Mouse (Mus musculus) stomach, embryonic 16.5 days (tissue): ENCODE results near the gene Ccdc97. TPM values are rescaled to one million over a fixed set of nuclear protein-coding genes. Genes with fewer than 3 reads are reported as not detected.
A peak's percentile ranks its signal among the peaks of the same experiment; 100 is the strongest.

Source experiments
- ATAC-seq: fragments of 200-750 bp; cut with Nextera tagmentation; 2 replicates; pipeline ENCODE4 v1.8.0; 2017; ENCODE audit warnings: moderate number of reproducible peaks, moderate TSS enrichment; ENCODE audit not compliant: insufficient read depth, low FRiP score
- H3K27ac ChIP-seq: fragments of 300-500 bp; sonication (generic); 2 replicates; pipeline ENCODE4 v1.5.1; 2014; ENCODE audit warnings: low read length
- H3K27me3 ChIP-seq: fragments of 300-500 bp; sonication (generic); 2 replicates; pipeline ENCODE4 v1.6.1; 2014; ENCODE audit warnings: low read length, control low read depth, mixed read lengths; ENCODE audit not compliant: control insufficient read depth, insufficient read depth
- H3K36me3 ChIP-seq: fragments of 300-500 bp; sonication (generic); 2 replicates; pipeline ENCODE4 v1.6.1; 2014; ENCODE audit warnings: low read length; ENCODE audit not compliant: control insufficient read depth, insufficient read depth
- H3K4me1 ChIP-seq: fragments of 300-500 bp; sonication (generic); 2 replicates; pipeline ENCODE4 v1.6.1; 2014; ENCODE audit warnings: low read length, control low read depth, mixed read lengths; ENCODE audit not compliant: control insufficient read depth, insufficient read depth
- H3K4me2 ChIP-seq: fragments of 300-500 bp; sonication (generic); 2 replicates; pipeline ENCODE4 v1.6.1; 2014; ENCODE audit warnings: low read depth, low read length, mixed read lengths
- H3K4me3 ChIP-seq: fragments of 300-500 bp; sonication (generic); replicated peaks from 2 replicates; pipeline ENCODE4 v1.5.1; 2014; ENCODE audit warnings: mild to moderate bottlenecking, low read length
- H3K9ac ChIP-seq: fragments of 300-500 bp; sonication (generic); 2 replicates; pipeline ENCODE4 v1.6.1; 2014; ENCODE audit warnings: low read length
- H3K9me3 ChIP-seq: fragments of 300-500 bp; sonication (generic); replicated peaks from 2 replicates; pipeline ENCODE4 v1.6.1; 2016; ENCODE audit warnings: low read length, control low read depth; ENCODE audit not compliant: control insufficient read depth
- WGBS: fragments of 180-500 bp; shearing (Covaris S2); extraction: QIAGEN DNeasy Blood & Tissue Kit; methylation state at CpG from one replicate; pipeline ENCODE4 v1.1.7; 2014; 5-methylcytosine and 5-hydroxymethylcytosine counted together
- polyA plus RNA-seq: library from polyadenylated mRNA; unstranded; fragments of >200 nt; fragmentation: Nextera tagmentation; extraction: Ambion mirVana; gene quantifications from 2 replicates; pipeline ENCODE4 v1.2.1, GENCODE M21; 2015

Ccdc97 gene
- polyA plus RNA-seq, 1 experiment from 2014 or later: 19.6 TPM

GRCm38 (mm10) chr7:25680514-25681258 lies 38.2 kb downstream of the Ccdc97 start, which contains the start of gene B9d2:
Gene B9d2 (plus strand): TSS chr7:25680780.
- no peaks in the 10 kb centered on the region for H3K27me3 ChIP-seq
- WGBS: under 1% methylated on average over 46 of the region's 46 CpGs
- H3K4me3 ChIP-seq: peak within 1 kb of the TSS; percentile 65
- peak within 1 kb of the TSS; percentile 71 for H3K4me2 ChIP-seq
- H3K9me3 ChIP-seq: no peaks in the 10 kb centered on the region
- no peaks in the 10 kb centered on the region for H3K36me3 ChIP-seq
- H3K9ac ChIP-seq: peak within 1 kb of the TSS; percentile 75
- peak within 1 kb of the TSS; percentile 92 for H3K27ac ChIP-seq
- ATAC-seq: peak; percentile 95
- peaks cover 17% of the 10 kb centered on the region for H3K4me1 ChIP-seq

GRCm38 (mm10) chr7:25679971-25680370 lies 38.9 kb downstream of the Ccdc97 start:
- Histone ChIP-seq H3K27ac (peak overlapping the region; percentile 92), H3K9me3 (no peaks in the 10 kb centered on the region), H3K4me2 (peak overlapping the region; percentile 71), H3K9ac (peak overlapping the region; percentile 75), H3K27me3 (peaks cover 7% of the 10 kb centered on the region; the same call in 1 of the 2 replicates), H3K4me1 (peaks cover 19% of the 10 kb centered on the region), H3K4me3 (peak overlapping the region; percentile 65), H3K36me3 (no peaks in the 10 kb centered on the region)
- no peak for ATAC-seq
- 6% methylated on average over 6 of the region's 6 CpGs for WGBS

- Histone ChIP-seq H3K27me3 (peaks cover 23% of the 10 kb centered on the region), H3K9ac (no peak overlapping the region)
- WGBS: 89% methylated on average over 7 of the region's 7 CpGs
Observed at GRCm38 (mm10) chr7:25677013-25677412, 41.9 kb downstream of the Ccdc97 start.

GRCm38 (mm10) chr7:25676085-25676781 lies 42.7 kb downstream of the Ccdc97 start:
- H3K27me3 ChIP-seq: peaks cover 23% of the 10 kb centered on the region
- ATAC-seq: no peak; the same call in 1 of the 2 replicates

More at GRCm38 (mm10) chr7:25677013-25677412, 41.9 kb downstream of the Ccdc97 start:
- no peak overlapping the region for H3K4me2 ChIP-seq
- H3K27ac ChIP-seq: no peak overlapping the region
- H3K4me1 ChIP-seq: peaks cover 24% of the 10 kb centered on the region
- H3K9me3 ChIP-seq: no peaks in the 10 kb centered on the region
- no peak overlapping the region for H3K4me3 ChIP-seq
- H3K36me3 ChIP-seq: no peaks in the 10 kb centered on the region
- no peak for ATAC-seq

GRCm38 (mm10) chr7:25675405-25675804 lies 43.5 kb downstream of the Ccdc97 start:
- no peaks in the 10 kb centered on the region for H3K9me3 ChIP-seq
- H3K9ac ChIP-seq: no peak overlapping the region
- no peak overlapping the region for H3K27ac ChIP-seq
- WGBS: 53% methylated on average over 6 of the region's 6 CpGs
- H3K4me1 ChIP-seq: peaks cover 27% of the 10 kb centered on the region
- no peak overlapping the region for H3K4me2 ChIP-seq
- peaks cover 23% of the 10 kb centered on the region for H3K27me3 ChIP-seq
- ATAC-seq: no peak
- H3K36me3 ChIP-seq: no peaks in the 10 kb centered on the region
- no peak overlapping the region for H3K4me3 ChIP-seq

More at GRCm38 (mm10) chr7:25676085-25676781, 42.7 kb downstream of the Ccdc97 start:
- Histone ChIP-seq H3K4me1 (peaks cover 23% of the 10 kb centered on the region), H3K4me2 (no peak overlapping the region), H3K9ac (no peak overlapping the region), H3K4me3 (no peak overlapping the region), H3K27ac (no peak overlapping the region), H3K9me3 (no peaks in the 10 kb centered on the region), H3K36me3 (no peaks in the 10 kb centered on the region)
- 43% methylated on average over 15 of the region's 15 CpGs for WGBS

- Histone ChIP-seq H3K27me3 (peaks cover 23% of the 10 kb centered on the region), H3K36me3 (no peaks in the 10 kb centered on the region), H3K9ac (peak within 1 kb of the TSS; percentile 56), H3K9me3 (no peaks in the 10 kb centered on the region), H3K4me3 (peak within 1 kb of the TSS; percentile 41), H3K27ac (no peak within 1 kb of the TSS), H3K4me2 (peak within 1 kb of the TSS; percentile 65), H3K4me1 (peaks cover 21% of the 10 kb centered on the region)
- ATAC-seq: no peak
- WGBS: 2% methylated on average over 29 of the region's 29 CpGs
Observed at GRCm38 (mm10) chr7:25674719-25675300, 44.1 kb downstream of the Ccdc97 start, which contains the start of gene Tmem91. Gene Tmem91 (minus strand): TSS chr7:25675166.

DNA sequence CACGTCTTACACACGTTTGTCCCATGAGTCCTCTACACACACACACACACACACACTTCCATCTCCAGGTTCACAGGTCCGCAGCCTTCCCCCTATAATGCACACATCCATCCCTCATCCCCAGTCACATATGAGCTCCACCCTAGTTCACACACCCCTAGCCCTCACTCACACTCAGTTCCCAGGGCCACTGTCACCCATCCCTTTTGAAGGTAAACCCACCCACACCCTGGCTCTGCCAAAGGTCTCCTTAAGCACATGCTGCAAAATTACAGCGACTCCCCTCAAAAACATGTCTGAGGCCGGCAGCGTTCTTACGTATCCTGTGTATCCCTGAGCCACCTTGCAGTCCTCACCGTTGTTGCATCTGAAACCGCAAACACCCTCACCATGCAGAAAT lies 44.6 kb downstream of the Ccdc97 start:
- Histone ChIP-seq H3K9me3 (no peaks in the 10 kb centered on the region), H3K9ac (peak overlapping the region; percentile 56; the same call in 1 of the 2 replicates), H3K27ac (no peak overlapping the region), H3K4me2 (peak overlapping the region; percentile 65), H3K27me3 (peaks cover 23% of the 10 kb centered on the region), H3K36me3 (no peaks in the 10 kb centered on the region), H3K4me3 (peak overlapping the region; percentile 41), H3K4me1 (peaks cover 21% of the 10 kb centered on the region)
- ATAC-seq: no peak
- 23% methylated on average over 9 of the region's 9 CpGs for WGBS

DNA sequence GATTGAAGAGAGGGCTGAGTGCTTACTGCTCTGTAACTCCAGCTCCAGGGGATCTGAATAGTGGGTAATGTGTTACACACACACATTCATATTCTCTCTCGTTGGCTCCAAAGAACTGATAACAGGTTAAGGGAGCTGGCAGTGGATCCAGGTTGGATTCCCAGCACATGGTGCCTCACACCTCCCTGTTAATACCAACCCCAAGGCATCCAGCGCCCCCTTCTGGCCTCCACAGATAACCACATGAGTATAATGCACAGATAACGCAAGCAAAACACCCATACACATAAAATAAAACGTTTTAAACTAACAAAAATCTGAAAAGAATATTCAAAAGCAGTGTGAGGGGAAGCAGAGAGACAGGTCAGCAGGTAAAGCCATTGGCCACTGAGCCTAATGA lies 46.4 kb downstream of the Ccdc97 start:
- H3K36me3 ChIP-seq: no peaks in the 10 kb centered on the region
- no peak overlapping the region for H3K9ac ChIP-seq
- 51% methylated on average over 4 of the region's 4 CpGs for WGBS
- H3K9me3 ChIP-seq: no peaks in the 10 kb centered on the region
- H3K27me3 ChIP-seq: peaks cover 23% of the 10 kb centered on the region
- no peak overlapping the region for H3K4me2 ChIP-seq
- H3K27ac ChIP-seq: no peak overlapping the region
- no peak overlapping the region for H3K4me3 ChIP-seq
- ATAC-seq: no peak
- peaks cover 21% of the 10 kb centered on the region for H3K4me1 ChIP-seq

DNA sequence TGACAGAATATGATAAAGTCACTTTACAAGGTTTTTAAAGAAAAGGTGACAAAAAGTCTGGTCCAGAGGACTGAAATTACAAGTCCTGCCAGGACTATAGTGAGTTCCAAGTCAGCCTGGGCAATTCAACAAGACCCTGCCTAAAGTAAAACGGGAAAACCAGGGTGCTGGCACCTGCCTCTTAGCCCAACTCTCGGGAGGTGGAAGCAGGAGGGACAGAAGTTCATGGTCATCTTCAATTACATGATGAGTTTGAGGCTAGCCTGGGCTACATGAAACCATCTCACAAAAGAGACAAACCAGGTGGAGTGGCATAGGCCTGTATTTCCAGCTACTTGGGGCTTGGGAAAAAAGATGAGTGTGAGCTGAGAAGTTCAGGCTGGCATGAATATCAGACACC lies 47.2 kb downstream of the Ccdc97 start:
- Histone ChIP-seq H3K9me3 (no peaks in the 10 kb centered on the region), H3K4me3 (no peak overlapping the region), H3K36me3 (no peaks in the 10 kb centered on the region), H3K27me3 (peaks cover 23% of the 10 kb centered on the region), H3K9ac (no peak overlapping the region), H3K4me2 (no peak overlapping the region), H3K4me1 (peaks cover 21% of the 10 kb centered on the region), H3K27ac (no peak overlapping the region)
- WGBS: 71% methylated on average over 2 of the region's 2 CpGs
- ATAC-seq: no peak
